Mouse (Mus musculus): ENCODE data around the gene Ggt1. TPM values are rescaled to one million over a fixed set of nuclear protein-coding genes. Genes with fewer than 3 reads are reported as not detected.
A peak's percentile ranks its signal among the peaks of the same experiment; 100 is the strongest.

Ggt1 gene
- polyA plus RNA-seq, 1 experiment from 2014 or later = 1.9 TPM

DNA sequence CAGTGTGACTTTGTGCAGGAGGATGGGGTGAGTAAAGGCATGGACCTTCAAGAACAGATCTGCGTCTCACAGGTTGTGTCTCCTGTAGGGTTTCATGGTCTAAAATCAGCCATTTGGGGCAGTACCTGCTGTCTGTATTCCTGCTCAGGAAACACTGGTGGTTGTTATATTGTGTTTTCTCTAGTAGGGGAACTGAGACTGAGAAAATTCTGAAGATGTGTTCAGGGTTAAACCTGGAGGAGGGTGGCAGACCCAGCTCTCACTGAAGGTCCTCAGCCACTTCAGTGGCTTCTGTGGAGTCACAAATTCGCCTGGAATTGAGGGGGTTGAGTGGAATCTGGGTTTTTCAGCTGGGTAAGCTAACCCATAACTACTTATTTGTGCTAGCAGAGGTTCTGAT, 31.1 kb upstream of the Ggt1 start:
- Histone ChIP-seq H3K4me2 (no peak overlapping the region), H3K27ac (ENCODE audit: low read depth) (no peak overlapping the region), H3K4me3 (ENCODE audit: low read depth, low read length) (no peak overlapping the region), H3K4me1 (ENCODE audit: insufficient read depth) (no peaks in the 10 kb centered on the region), H3K36me3 (ENCODE audit: insufficient read depth) (peaks cover 76% of the 10 kb centered on the region), H3K9ac (no peak overlapping the region), H3K27me3 (ENCODE audit: insufficient read depth, low read length) (no peaks in the 10 kb centered on the region), H3K9me3 (ENCODE audit: low read depth, low read length) (no peaks in the 10 kb centered on the region)
- DNase-seq (no peak), ATAC-seq (ENCODE audit: insufficient read depth) (no peak)
- no peak for TF ChIP-seq CTCF (IDR thresholded peaks at IDR 0.05; ENCODE audit: low read depth)
- WGBS = 84% methylated on average over 2 of the region's 2 CpGs

DNA sequence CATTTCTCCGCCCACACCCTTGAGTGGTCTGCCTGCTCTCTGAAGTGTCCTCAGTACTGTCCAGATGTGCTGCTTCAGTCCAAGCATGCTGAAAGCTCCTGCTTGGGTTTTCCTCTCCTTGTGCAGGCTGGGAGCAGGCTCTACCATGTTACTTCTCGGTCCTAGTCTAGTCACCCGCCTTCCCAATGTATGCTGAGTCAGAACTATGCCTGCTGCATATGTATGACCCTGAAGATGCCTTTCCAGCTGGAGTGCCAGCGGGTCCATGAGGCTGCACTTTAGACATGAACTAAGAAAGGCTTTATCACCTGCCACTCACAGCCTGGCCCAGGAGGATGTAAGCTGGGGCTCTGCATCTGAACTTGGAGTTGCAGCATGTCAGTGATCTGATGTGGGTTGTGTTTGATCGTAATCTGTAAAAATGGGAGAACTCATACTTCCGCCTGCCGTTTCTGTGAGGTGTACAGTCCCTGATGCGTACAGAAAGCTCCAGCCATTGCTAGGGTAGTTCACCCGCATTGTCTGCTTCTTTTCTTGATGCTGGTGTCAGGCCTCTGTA, 29.8 kb upstream of the Ggt1 start:
- ATAC-seq (ENCODE audit: insufficient read depth) (no peak), DNase-seq (no peak)
- H3K4me2 ChIP-seq = no peak overlapping the region
- no peaks in the 10 kb centered on the region for H3K4me1 ChIP-seq (ENCODE audit: insufficient read depth)
- H3K27me3 ChIP-seq (ENCODE audit: insufficient read depth, low read length) = no peaks in the 10 kb centered on the region
- no peaks in the 10 kb centered on the region for H3K9me3 ChIP-seq (ENCODE audit: low read depth, low read length)
- no peak overlapping the region for H3K27ac ChIP-seq (ENCODE audit: low read depth)
- H3K4me3 ChIP-seq (ENCODE audit: low read depth, low read length) = no peak overlapping the region
- TF ChIP-seq CTCF (IDR thresholded peaks at IDR 0.05; ENCODE audit: low read depth) = no peak
- H3K36me3 ChIP-seq (ENCODE audit: insufficient read depth) = peaks cover 78% of the 10 kb centered on the region
- H3K9ac ChIP-seq = no peak overlapping the region
- 90% methylated on average over 9 of the region's 9 CpGs for WGBS

DNA sequence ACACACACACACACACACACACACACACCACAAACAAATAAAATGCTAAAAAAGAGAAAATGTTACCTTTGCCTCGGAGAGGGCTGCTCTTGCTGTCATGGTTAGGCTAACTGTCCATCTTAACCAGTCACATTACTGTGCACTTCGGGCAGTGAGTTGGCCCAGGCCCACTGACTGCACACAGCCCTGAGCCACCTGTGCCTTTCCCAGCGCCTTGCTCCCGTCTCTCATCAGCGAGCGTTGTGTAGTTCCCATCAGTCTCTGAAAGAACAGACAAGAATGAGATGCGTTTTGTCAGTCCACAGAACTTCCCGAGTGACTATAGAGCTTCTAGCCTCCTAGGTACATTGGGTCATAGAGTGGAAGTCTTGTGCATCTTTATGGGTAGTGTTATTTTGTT, 27.2 kb upstream of the Ggt1 start:
- H3K4me3 ChIP-seq (ENCODE audit: low read depth, low read length) = no peak overlapping the region
- WGBS = 92% methylated on average over 8 of the region's 8 CpGs
- TF ChIP-seq CTCF (IDR thresholded peaks at IDR 0.05; ENCODE audit: low read depth) = no peak
- H3K4me2 ChIP-seq = no peak overlapping the region
- no peaks in the 10 kb centered on the region for H3K9me3 ChIP-seq (ENCODE audit: low read depth, low read length)
- no peaks in the 10 kb centered on the region for H3K4me1 ChIP-seq (ENCODE audit: insufficient read depth)
- DNase-seq = no peak
- peaks cover 67% of the 10 kb centered on the region for H3K36me3 ChIP-seq (ENCODE audit: insufficient read depth)
- no peak overlapping the region for H3K27ac ChIP-seq (ENCODE audit: low read depth)
- no peaks in the 10 kb centered on the region for H3K27me3 ChIP-seq (ENCODE audit: insufficient read depth, low read length)
- no peak overlapping the region for H3K9ac ChIP-seq
- ATAC-seq (ENCODE audit: insufficient read depth) = no peak

DNA sequence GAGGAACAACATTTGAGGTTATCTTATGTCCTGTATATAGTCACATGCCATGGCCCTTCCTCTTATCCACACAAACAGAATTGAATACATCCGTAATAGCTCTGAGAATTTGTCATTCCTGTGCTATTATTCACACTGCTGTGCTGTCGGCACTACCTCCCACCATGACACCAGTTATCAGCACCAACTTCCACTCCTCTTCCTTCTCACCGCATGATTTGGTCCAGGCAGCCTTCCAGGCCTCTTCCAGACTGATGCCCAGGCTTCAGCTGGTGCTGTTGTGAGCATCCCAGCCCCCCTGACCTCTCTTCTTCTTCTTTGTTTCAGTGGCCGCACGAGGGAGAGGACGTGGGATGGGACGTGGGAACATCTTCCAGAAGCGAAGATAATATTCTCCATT, 26.5 kb upstream of the Ggt1 start:
- Histone ChIP-seq H3K27ac (ENCODE audit: low read depth) (no peak overlapping the region), H3K4me3 (ENCODE audit: low read depth, low read length) (no peak overlapping the region), H3K4me2 (no peak overlapping the region), H3K9ac (no peak overlapping the region), H3K4me1 (ENCODE audit: insufficient read depth) (no peaks in the 10 kb centered on the region), H3K36me3 (ENCODE audit: insufficient read depth) (peaks cover 61% of the 10 kb centered on the region), H3K9me3 (ENCODE audit: low read depth, low read length) (no peaks in the 10 kb centered on the region), H3K27me3 (ENCODE audit: insufficient read depth, low read length) (no peaks in the 10 kb centered on the region)
- WGBS = 77% methylated on average over 8 of the region's 8 CpGs
- DNase-seq (no peak), ATAC-seq (ENCODE audit: insufficient read depth) (no peak)
- no peak for TF ChIP-seq CTCF (IDR thresholded peaks at IDR 0.05; ENCODE audit: low read depth)

DNA sequence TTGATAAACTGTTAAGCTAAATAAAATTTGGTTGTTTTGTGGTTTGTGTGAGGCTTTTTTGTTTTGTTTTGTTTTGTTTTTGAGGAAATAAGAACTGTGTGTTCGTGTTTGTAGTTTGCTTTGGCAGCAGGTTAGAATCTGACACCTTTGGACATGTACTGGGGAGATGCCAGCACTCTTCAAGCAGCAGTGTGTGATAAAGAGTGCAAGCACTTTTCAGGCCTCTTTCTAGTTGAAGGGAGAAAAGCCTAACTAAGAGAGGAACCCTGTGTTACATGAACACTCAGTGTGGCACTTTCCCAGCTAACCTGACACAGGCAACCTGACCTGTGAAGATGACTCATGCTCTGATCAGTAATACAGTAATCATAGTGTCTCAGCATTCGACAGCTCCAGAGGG, 26.0 kb upstream of the Ggt1 start:
- ATAC-seq (ENCODE audit: insufficient read depth) (no peak), DNase-seq (peak; percentile 19)
- 67% methylated on average over 2 of the region's 2 CpGs for WGBS
- no peak overlapping the region for H3K4me2 ChIP-seq
- H3K9me3 ChIP-seq (ENCODE audit: low read depth, low read length) = no peaks in the 10 kb centered on the region
- TF ChIP-seq CTCF (IDR thresholded peaks at IDR 0.05; ENCODE audit: low read depth) = no peak
- H3K36me3 ChIP-seq (ENCODE audit: insufficient read depth) = peaks cover 56% of the 10 kb centered on the region
- H3K4me3 ChIP-seq (ENCODE audit: low read depth, low read length) = no peak overlapping the region
- H3K27me3 ChIP-seq (ENCODE audit: insufficient read depth, low read length) = no peaks in the 10 kb centered on the region
- H3K4me1 ChIP-seq (ENCODE audit: insufficient read depth) = no peaks in the 10 kb centered on the region
- no peak overlapping the region for H3K9ac ChIP-seq
- no peak overlapping the region for H3K27ac ChIP-seq (ENCODE audit: low read depth)

DNA sequence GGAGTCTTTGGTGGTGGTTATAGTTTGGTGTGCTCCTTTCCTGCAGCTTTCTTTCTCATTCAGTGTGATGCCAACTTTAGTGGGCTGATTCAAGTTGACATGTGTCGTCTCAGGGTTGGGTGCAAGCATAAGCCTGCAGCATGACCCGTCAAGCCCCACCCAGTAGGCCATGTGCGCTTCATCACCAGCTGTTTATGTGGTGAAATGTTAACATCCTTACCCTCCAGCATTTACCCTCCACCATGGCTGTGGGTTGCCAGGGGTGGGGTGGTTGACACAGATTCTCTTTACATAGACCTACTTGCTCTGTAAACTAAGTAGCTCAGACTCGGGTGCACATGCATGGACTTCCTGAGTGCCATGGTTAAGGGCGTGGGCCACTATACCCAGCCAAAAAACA, 25.3 kb upstream of the Ggt1 start:
- Histone ChIP-seq H3K4me1 (ENCODE audit: insufficient read depth) (no peaks in the 10 kb centered on the region), H3K4me2 (no peak overlapping the region), H3K27ac (ENCODE audit: low read depth) (no peak overlapping the region), H3K9me3 (ENCODE audit: low read depth, low read length) (no peaks in the 10 kb centered on the region), H3K4me3 (ENCODE audit: low read depth, low read length) (no peak overlapping the region), H3K27me3 (ENCODE audit: insufficient read depth, low read length) (no peaks in the 10 kb centered on the region), H3K9ac (no peak overlapping the region), H3K36me3 (ENCODE audit: insufficient read depth) (peaks cover 49% of the 10 kb centered on the region)
- DNase-seq (no peak), ATAC-seq (ENCODE audit: insufficient read depth) (no peak)
- no peak for TF ChIP-seq CTCF (IDR thresholded peaks at IDR 0.05; ENCODE audit: low read depth)
- 86% methylated on average over 5 of the region's 5 CpGs for WGBS

DNA sequence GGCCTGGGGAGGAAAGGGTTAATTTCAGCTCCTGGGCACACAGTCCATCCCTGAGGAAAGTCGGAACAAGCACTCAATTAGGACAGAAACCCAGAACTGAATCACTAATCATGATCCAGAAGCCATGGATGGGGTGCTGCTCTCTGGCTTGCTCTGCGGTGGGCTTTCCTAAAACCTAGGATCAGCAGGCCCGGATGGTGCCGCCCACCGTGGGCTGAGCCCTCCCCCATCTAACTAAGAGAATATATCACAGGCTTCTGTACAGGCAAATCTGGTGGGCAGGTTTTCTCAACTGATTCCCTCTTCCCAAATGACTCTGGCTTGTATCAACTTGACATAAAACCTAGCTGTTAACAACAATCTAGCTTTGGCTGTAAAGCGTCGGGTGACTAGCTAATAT, 13.5 kb upstream of the Ggt1 start:
- no peaks in the 10 kb centered on the region for H3K27me3 ChIP-seq (ENCODE audit: insufficient read depth, low read length)
- no peak for ATAC-seq (ENCODE audit: insufficient read depth)
- H3K9me3 ChIP-seq (ENCODE audit: low read depth, low read length) = peaks cover 4% of the 10 kb centered on the region; the same call in 1 of the 2 replicates
- no peak overlapping the region for H3K9ac ChIP-seq
- H3K4me2 ChIP-seq = no peak overlapping the region
- 0 out of 2 replicates have a peak, but pooled peaks cover 11% of the 10 kb centered on the region for H3K4me1 ChIP-seq (ENCODE audit: insufficient read depth)
- H3K27ac ChIP-seq (ENCODE audit: low read depth) = no peak overlapping the region
- 67% methylated on average over 7 of the region's 7 CpGs for WGBS
- TF ChIP-seq CTCF (IDR thresholded peaks at IDR 0.05; ENCODE audit: low read depth) = no peak
- H3K4me3 ChIP-seq (ENCODE audit: low read depth, low read length) = no peak overlapping the region
- DNase-seq = no peak
- no peaks in the 10 kb centered on the region for H3K36me3 ChIP-seq (ENCODE audit: insufficient read depth)

DNA sequence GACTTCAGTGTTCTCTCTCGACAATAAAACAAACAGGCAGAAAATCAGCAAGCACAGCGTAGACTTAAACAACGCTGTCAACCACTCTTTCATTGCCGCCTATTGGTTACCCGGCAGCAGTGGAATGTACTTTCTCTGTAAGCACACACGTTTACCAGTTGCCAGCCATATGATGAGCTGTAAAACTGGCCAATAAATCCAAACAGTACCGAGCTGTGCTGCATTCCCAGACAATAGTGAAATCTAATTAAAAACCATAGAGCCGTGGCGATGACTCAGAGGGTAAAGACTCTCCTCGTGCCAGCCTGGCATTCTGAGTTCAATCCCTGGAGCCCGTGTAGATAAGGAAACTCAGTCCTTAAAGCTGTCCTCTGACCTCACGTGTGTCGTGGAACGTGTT, 12.9 kb upstream of the Ggt1 start:
- no peak for TF ChIP-seq CTCF (IDR thresholded peaks at IDR 0.05; ENCODE audit: low read depth)
- H3K27ac ChIP-seq (ENCODE audit: low read depth) = no peak overlapping the region
- H3K9ac ChIP-seq = no peak overlapping the region
- 37% methylated on average over 14 of the region's 14 CpGs for WGBS
- DNase-seq = peak; percentile 17
- H3K9me3 ChIP-seq (ENCODE audit: low read depth, low read length) = peaks cover 4% of the 10 kb centered on the region; the same call in 1 of the 2 replicates
- H3K4me3 ChIP-seq (ENCODE audit: low read depth, low read length) = no peak overlapping the region
- no peak overlapping the region for H3K4me2 ChIP-seq
- H3K4me1 ChIP-seq (ENCODE audit: insufficient read depth) = 0 out of 2 replicates have a peak, but pooled peaks cover 12% of the 10 kb centered on the region
- no peak for ATAC-seq (ENCODE audit: insufficient read depth)
- H3K36me3 ChIP-seq (ENCODE audit: insufficient read depth) = no peaks in the 10 kb centered on the region
- H3K27me3 ChIP-seq (ENCODE audit: insufficient read depth, low read length) = no peaks in the 10 kb centered on the region

Data from lung, embryonic 14.5 days (tissue).